Mouse (Mus musculus): ENCODE results near the gene Mybph.

GRCm38 (mm10) chr1:134177976-134178375 lies 15.3 kb upstream of the Mybph start:
- no peak for TF ChIP-seq EP300 (IDR thresholded peaks at IDR 0.05; ENCODE audit: low read depth)
- TF ChIP-seq CTCF (IDR thresholded peaks at IDR 0.05; ENCODE audit: low read depth): no peak

Measured in liver, postnatal 0 days (tissue).